Mouse (Mus musculus): Measurements from ENCODE around the gene Dct. TPM values are rescaled to one million over a fixed set of nuclear protein-coding genes. Genes with fewer than 3 reads are reported as not detected.

The Dct gene
- total RNA-seq, 1 experiment from 2014 or later = 0.12 TPM

DNA sequence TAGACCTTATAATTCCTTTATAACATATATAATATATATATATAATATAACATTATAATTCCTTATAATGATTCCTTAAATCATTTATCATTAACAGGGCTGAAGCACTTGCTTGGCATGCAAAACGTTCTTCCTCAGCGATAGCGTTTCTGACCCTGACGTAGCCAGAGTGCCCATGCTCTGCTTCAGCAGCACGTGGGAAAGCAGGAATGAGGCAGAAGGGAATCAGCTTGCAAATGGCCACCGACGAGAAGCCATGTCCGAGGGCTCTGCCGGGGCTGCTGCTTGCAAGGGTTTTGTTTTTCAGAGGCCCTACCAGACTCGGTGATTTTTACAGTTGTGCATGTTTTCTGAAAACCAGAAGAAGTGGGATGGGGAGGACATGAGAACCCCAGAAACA, 1.6 kb downstream of the Dct start:
- ATAC-seq (ENCODE audit: extremely low read depth, insufficient number of reproducible peaks, low FRiP score, poor library complexity, severe bottlenecking) = no peak

DNA sequence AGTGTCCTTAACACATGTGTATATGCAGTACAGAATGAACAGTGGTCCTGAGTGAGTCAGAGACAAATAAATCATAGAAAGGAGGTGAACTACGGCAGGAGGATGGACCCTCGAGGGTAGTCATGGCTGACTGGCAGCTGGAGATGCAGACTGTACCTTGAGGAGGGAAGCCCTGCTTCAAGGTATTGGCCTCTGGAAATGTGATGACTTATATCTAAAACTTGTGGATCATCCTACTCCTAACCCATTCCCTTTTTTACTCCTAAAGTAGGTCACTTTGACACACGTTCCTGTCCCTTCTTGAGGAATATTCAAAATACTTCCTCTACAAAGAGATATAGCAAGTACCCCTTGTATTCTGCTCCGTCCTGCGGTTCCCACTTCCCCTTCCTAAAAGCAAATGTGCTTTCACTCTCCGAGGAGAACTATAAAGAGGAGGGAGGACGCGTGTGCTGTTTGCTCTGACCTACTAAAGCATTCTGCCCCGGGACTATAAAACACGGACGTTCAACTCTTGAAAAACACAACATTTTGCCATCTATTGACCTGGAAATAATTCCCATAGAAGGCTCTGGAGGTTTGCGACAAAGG, 2.3 kb downstream of the Dct start:
- no peak for ATAC-seq (ENCODE audit: extremely low read depth, insufficient number of reproducible peaks, low FRiP score, poor library complexity, severe bottlenecking)

GRCm38 (mm10) chr14:118042963-118043362, 9.1 kb downstream of the Dct start:
- ATAC-seq (ENCODE audit: extremely low read depth, insufficient number of reproducible peaks, low FRiP score, poor library complexity, severe bottlenecking) = no peak

GRCm38 (mm10) chr14:118042066-118042762, 9.8 kb downstream of the Dct start:
- no peak for ATAC-seq (ENCODE audit: extremely low read depth, insufficient number of reproducible peaks, low FRiP score, poor library complexity, severe bottlenecking)

DNA sequence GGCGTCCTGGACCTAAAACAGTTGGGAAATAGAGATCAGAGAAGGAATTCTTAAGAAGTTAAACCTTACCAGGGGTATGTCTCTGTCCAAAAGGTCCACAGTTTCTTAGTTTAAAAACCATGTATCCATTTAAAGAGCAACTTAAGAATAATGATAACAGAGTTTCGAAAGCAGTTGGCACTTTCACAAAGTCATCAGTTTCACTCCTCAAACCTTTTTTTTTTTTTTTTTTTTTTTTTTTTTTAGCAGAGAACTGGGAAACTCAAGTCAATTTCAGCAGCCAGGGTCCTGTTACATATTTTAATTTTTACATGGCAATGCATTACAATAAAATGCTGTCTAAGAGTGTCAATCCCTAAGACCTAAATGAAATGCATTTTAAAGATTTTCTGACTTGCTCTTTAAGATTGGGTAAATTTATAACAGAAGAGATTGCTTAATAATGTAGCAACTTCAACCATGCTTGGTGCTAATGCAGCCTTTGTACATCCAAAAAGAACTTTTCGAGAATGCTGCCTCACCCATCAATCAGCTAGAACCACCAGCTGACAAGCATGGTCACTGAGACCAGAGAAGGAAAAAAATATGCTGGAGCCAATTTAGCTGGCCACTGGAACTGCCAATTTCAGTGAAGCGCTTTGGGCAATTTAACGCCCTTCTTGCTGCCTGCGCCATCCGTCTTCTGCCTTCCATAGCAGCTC, 11.3 kb downstream of the Dct start:
- no peak for ATAC-seq (ENCODE audit: extremely low read depth, insufficient number of reproducible peaks, low FRiP score, poor library complexity, severe bottlenecking)

GRCm38 (mm10) chr14:118039074-118039473, 13.0 kb downstream of the Dct start:
- no peak for ATAC-seq (ENCODE audit: extremely low read depth, insufficient number of reproducible peaks, low FRiP score, poor library complexity, severe bottlenecking)

- no peak for ATAC-seq (ENCODE audit: extremely low read depth, insufficient number of reproducible peaks, low FRiP score, poor library complexity, severe bottlenecking)
These were observed 24.5 kb downstream of the Dct start for GRCm38 (mm10) chr14:118027564-118027963.

DNA sequence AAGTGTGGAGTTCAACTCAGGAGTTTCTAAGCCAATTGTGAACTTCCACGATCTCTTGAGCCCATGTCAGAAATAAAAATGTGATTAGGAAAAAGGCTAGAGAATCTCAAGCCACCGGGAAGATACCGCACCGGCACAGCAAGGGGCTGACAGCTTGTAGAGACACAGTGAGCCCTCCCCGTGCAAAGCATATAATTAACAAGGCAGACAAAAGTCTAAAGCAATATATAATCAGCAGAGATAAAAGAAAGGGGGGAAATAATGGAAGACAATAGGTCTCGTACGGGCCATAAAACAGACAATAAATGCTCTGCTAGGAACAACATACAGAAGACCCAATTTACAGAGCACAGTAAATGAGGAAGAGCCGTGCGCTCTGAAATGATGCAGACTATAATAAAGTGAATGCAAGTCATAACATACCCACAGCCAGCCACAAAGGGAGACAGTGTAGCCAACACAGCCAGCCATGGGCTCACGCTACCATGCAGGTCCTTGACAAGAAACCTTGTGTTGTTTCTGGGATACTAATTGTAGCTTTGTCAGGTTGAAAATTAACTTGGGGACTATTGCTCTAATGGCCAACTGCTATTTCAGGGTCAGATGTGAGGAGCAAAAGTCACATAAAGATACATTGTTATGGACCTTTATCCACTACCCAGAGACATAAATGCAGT, 30.0 kb downstream of the Dct start:
- no peak for ATAC-seq (ENCODE audit: extremely low read depth, insufficient number of reproducible peaks, low FRiP score, poor library complexity, severe bottlenecking)

DNA sequence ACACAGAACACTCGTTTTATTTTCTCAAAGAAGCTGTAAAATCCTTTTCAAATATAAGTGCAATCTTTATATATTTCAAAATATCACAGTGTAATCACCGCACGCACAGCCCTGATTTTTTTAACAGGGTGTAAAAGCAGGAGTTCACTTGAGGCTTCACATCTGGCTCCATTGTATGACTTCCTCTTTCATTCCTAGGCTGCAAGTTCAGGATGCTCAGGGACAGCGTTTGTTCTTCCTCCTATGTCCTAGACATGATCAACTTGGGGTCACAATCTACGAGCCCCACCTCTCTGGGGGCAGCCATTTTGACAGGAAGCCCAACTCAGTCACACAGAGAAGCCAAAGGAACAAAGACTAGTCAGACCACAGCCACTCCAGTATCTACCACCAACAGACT, 32.7 kb downstream of the Dct start:
- no peak for ATAC-seq (ENCODE audit: extremely low read depth, insufficient number of reproducible peaks, low FRiP score, poor library complexity, severe bottlenecking)

DNA sequence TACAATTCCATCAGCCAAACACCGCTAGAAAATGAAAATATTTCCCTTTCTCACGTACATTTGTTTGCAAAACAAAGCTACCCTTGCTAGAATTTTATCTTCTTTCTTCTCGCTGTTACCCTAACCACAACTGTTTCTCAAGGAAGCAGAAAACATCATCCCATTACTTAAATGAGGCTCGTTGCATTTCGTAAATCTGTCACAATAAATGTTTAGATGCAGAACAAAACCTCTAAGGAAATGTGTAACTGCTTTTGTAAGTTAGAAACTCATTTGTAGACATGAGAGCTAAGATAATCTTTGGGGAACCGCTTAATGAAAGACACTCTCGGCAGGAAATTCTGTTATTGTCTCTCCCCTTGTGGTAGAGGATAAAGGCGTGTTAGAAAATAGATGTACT, 38.8 kb downstream of the Dct start:
- ATAC-seq (ENCODE audit: extremely low read depth, insufficient number of reproducible peaks, low FRiP score, poor library complexity, severe bottlenecking) = no peak

DNA sequence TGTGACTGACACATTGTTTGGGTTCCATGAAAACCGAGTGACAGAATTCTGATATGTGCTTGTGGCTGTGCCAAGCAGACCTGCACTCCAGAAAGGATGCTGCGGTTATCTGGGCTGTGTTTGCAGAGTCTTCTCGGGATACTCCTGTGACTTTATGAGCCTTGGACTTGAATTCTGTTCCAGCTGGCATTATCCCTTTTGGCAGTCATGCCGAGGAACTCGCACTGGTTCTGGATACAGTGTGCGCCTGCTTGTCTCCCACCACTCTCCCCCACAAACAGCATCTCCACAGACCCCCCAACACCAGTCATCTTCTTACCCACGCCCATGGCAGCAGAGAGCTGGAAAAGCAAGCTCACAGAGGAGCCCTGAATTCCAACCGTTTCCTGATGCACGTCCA, 42.5 kb downstream of the Dct start:
- no peak for ATAC-seq (ENCODE audit: extremely low read depth, insufficient number of reproducible peaks, low FRiP score, poor library complexity, severe bottlenecking)

DNA sequence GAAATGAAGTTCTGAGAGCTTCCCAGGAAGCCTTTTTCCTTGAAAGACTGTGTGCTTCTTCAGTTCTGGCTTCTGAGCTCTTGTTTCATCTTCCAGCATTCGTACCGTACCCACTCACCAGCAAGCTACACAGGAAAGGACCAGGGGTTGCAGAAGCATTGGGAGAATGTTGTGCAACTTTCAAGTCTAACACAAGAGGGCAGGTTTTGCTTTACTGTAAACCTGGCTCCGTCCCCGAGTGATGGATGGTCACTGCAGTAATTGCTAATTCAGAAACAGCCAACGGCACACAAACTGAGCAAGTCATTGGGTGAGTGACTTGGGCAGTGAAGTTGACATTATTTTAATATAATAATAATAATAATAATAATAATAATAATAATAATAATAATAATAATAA, 46.3 kb downstream of the Dct start:
- peak; percentile 51; the same call in 1 of the 2 replicates for ATAC-seq (ENCODE audit: extremely low read depth, insufficient number of reproducible peaks, low FRiP score, poor library complexity, severe bottlenecking)

- no peak for ATAC-seq (ENCODE audit: extremely low read depth, insufficient number of reproducible peaks, low FRiP score, poor library complexity, severe bottlenecking)
These were observed 47.6 kb downstream of the Dct start for GRCm38 (mm10) chr14:118004434-118004833.

- no peak for ATAC-seq (ENCODE audit: extremely low read depth, insufficient number of reproducible peaks, low FRiP score, poor library complexity, severe bottlenecking)
These were observed 58.2 kb downstream of the Dct start for GRCm38 (mm10) chr14:117993845-117994244.

- no peak for ATAC-seq (ENCODE audit: extremely low read depth, insufficient number of reproducible peaks, low FRiP score, poor library complexity, severe bottlenecking)
These were observed 59.3 kb downstream of the Dct start for GRCm38 (mm10) chr14:117992600-117993256.

DNA sequence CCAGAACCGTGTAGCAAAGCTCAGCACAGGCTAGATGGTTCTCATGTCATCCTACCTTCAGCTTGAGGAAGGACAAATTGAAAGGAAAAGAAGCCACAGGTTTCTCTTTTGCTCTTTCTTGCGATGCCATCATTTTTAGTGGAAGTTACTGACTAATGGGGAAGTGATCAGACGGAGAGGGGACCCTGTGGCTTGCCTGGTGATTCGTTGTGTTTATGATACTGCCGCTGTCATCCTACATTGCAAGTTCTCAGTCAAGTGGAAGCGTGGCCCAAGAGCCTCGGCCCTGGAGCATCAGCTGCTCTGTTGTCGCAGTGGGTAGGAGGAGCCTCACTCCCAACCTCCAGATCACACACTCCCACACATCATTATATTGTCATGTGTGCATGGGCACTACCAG, 61.8 kb downstream of the Dct start:
- ATAC-seq (ENCODE audit: extremely low read depth, insufficient number of reproducible peaks, low FRiP score, poor library complexity, severe bottlenecking) = no peak

GRCm38 (mm10) chr14:117988444-117988843, 63.6 kb downstream of the Dct start:
- ATAC-seq (ENCODE audit: extremely low read depth, insufficient number of reproducible peaks, low FRiP score, poor library complexity, severe bottlenecking) = no peak

DNA sequence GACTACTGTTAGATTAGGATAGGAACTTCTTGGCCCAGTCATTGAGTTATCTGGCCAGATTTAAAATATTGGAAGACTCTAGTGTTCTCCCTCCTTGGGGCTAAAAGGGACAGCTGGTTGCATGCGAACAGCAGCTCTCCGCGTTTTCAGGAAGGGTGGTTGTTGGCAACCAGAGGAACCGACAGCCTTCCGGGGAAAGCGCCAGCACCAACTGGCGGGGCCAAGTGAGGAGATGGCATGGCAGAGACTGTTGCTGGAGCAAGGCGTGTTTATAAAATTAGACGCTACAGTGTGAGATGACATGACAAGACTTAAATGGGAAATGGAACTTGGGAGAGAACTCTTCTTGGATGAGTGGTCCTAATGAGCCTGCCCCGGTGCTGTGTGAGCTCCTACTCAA, 70.5 kb downstream of the Dct start:
- no peak for ATAC-seq (ENCODE audit: extremely low read depth, insufficient number of reproducible peaks, low FRiP score, poor library complexity, severe bottlenecking)

DNA sequence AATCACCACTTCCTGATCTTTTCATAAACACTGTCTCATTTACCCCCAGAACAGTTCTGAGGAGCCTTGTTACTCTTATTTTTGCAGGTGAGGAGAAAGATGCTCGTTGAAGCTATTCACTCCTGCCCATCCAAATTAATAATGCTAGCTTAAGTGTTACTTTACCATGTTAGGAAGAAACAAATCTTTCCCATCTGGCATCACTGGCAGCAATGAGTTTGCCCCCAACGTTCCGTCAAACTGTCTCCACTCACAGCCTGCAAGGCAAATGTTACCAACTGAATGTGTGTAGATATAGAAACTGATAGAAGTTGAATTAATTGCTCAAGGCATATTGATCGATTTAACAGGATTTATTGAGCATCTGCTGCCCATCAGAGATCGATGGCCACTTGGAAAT, 79.5 kb downstream of the Dct start:
- ATAC-seq (ENCODE audit: extremely low read depth, insufficient number of reproducible peaks, low FRiP score, poor library complexity, severe bottlenecking) = no peak

Measured in neutrophil, adult 5-6 weeks (primary cell).